Mouse (Mus musculus) heart, adult 11 months (tissue): ENCODE measurements at regions not wholly inside any gene's neighbourhood (a gene's known extent, or its start where the extent isn't known, plus 50 kb on each side); places are given as distances from the start of the nearest gene placed in this dataset.

Experiments
- DNase-seq: peaks from one replicate; pipeline ENCODE4 v3.0.0; 2022

GRCm38 (mm10) chr1:168676418-168677413, 244.6 kb upstream of the Pbx1 start:
- no peak for DNase-seq

DNA sequence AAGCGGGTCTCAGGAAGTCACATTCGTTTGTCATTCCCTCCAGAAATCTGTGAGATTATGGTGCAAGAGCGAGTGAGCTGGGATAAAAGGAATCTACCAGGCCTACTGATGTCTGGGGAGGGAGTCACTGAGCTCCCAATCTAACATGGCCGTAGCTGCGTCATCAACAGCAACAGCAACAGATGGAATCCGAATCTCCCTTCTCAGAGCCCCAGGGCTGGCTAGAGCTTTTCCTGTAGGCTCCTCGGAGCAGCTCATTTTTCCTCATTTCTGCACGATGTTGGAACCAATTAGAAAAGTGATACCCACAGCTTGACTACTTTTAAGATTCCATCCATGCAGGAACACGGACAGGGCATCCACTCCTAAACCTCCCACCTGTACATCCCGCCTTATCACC, 243.7 kb upstream of the Pbx1 start:
- DNase-seq = no peak

GRCm38 (mm10) chr1:168662755-168663284, 230.8 kb upstream of the Pbx1 start:
- no peak for DNase-seq

DNA sequence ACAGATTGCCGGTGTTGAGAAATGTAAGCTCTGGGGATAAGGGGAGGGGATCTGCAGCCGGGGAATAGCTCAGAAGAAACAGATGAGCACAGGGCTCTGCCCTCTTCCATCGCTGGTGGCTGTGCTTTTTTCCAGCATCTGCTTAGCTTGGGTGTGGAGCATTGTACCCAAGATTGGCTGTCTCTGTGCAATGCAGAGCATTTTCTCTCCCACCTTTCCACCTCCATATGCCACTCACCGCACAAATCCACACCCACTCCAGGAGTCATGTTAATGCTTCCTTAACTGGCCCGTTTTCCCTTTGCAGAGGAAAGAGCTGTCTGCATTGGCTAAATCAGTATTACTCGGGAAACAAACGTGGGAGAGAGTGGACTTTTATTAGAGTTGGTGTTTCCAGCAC, 228.9 kb upstream of the Pbx1 start:
- no peak for DNase-seq

DNA sequence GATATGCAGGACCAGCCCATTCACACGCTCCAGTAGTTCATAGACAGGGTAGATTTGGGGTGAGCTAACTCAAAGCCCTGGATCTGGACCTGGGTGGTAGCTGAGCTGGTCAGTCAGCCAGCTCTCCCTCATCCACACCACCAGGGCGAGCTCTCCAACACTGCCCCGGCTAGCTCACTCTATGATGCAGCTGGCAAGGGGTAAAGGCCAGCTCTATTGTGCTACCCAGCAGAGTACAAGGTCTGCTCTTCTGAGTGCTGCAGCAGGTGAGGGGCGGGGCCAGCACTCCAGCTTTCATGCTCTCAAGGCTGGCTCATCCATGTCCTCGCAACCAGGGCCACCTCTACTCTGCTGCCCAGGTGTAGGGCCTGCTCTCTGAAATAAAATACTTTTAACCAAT, 227.5 kb upstream of the Pbx1 start:
- DNase-seq = no peak

DNA sequence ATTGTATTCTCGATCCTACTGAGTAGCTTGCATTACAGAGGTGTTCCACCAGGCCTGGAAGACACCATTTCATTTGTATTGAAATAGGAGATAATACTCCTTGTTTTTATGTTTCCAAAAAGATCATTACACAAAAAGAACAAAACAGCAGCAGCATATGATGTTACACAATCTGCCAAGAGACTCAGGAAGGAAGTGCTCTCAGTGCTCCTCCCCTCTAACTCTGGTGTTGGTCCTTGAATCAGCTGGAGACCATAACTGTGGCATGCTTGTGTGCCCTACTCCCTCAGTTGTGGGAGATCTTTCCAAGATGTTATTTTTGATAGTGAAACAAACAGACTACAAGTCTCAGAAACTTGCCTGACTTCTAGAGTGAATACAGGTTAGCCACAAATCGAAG, 200.8 kb upstream of the Pbx1 start:
- no peak for DNase-seq

DNA sequence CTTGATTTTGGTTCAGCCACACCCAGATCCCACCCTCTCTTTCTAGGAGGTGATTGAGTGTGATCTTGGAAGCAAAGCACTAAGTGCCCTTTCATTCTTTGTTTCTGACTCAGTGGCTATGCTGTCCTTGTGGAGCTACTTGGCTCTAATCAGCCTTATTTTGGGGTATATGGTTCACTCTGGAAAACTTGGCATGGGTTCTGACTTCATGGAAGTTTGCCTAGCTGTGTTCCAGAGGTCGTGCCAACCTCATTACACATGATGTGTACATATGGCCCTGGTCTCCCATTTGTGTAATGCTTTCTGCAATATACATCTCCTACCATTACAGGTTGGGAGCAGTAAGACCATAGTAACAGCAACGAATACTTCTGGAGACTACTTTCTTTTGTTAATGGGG, 199.9 kb upstream of the Pbx1 start:
- peak; percentile 13 for DNase-seq

- DNase-seq = peak; percentile 30
Measured at GRCm38 (mm10) chr1:168601967-168602366, 169.9 kb upstream of the Pbx1 start.

DNA sequence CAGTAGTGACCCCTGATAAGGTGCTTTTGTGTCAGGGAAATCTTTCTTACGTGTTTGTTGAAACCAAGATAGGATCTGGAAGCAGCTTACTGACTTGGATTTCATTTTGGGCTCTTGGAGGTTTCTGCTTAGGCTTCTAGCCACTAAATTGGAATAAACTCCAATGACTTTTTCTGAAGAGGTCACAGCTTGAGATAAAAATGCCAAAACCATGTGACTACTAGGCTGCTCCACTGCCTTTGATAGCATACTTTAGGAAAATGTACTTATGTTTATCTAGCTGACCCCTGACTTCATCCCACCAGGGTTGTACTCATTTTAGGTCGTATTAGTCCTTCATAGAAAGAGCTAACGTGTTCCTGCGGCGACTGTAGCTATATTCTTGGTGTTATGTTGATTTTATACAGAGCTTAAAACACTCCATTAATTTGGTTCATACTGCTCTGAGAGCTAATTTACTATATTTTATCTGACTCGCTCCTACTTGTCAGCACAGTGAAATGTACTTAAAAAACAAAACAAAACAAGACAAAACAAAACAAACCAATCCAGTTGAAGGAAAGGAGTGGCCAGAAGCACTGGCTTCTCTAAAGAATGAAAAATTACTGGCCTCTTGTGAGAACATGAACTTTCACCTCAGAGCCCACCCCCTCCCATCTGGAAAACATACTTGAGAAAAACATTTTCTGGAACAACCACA, 168.5 kb upstream of the Pbx1 start:
- DNase-seq = peak; percentile 74

- peak; percentile 53 for DNase-seq
Measured at GRCm38 (mm10) chr1:168598191-168598667, 166.2 kb upstream of the Pbx1 start.

DNA sequence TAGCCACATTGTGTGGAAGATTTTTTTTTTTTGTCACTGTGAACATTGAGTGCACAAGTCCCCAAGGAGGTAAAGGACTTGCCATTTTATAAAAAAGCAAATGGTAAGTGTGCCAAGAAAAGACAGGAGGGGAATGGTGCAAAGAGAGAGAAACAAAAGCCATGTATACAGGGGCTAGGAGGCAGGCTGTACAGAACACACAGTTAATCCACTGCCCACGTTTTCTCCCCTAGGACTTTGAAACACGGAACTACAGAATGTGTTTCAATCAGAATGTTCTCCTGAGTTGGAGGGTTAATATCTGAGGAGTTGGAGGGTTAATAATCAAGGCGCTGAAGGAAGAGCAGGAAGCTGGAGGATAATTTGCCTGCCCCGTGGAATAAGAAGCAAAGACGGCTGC, 165.4 kb upstream of the Pbx1 start:
- DNase-seq = peak; percentile 35

- no peak for DNase-seq
Measured at GRCm38 (mm10) chr1:168584137-168584536, 152.1 kb upstream of the Pbx1 start.

- DNase-seq = no peak
Measured at GRCm38 (mm10) chr1:168582434-168582833, 150.4 kb upstream of the Pbx1 start.

DNA sequence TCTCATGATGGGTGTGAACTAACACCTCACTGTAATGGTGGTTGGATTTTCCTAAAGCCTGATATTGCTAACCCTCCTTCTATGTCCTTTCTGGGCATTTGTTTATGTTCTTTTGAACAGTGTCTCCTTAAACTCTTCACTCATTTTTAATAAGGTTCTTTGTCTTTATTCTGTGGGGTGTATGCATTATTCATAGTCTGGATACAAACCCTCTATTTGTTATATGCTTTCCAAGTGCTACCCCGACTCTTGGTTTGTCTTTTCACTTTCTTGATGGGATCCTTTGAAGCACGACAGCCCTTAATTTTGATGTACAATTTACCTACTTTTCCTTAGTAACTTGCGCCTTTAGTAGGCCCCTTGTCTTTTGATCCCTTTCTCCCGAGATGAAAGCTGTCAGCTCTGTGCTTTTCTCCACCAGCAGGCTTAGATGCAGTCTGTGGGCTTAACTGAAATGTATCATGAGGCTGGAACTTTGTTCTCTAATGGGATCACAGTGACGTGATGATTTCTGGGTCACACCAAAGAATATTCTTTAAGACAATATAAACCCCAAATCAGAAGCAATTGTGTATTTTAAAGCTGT, 138.0 kb upstream of the Pbx1 start:
- no peak for DNase-seq

DNA sequence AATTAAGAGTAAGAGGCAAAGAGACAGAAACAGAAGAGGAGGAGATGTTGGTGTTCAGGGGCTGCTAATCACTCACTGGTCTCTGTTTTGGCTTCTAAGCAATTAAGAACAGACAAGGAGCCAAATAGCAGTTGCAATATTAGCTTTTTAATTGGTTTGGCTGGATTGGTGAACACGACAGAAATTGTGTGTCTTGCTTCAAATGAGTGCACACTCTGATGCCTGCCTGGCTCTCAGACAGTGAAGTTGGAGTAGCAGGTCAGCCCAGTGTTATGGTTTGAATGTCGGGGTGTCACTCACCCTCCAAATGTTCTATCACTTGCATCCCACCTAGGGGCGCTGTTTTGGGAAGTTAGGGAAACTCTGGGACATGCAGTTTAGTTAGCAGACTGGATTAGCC, 120.3 kb upstream of the Pbx1 start:
- no peak for DNase-seq

GRCm38 (mm10) chr1:168549807-168550435, 117.9 kb upstream of the Pbx1 start:
- no peak for DNase-seq

GRCm38 (mm10) chr1:168546156-168546555, 114.1 kb upstream of the Pbx1 start:
- no peak for DNase-seq

- DNase-seq = no peak
Measured at GRCm38 (mm10) chr1:168545072-168545780, 113.2 kb upstream of the Pbx1 start.

- no peak for DNase-seq
Measured at GRCm38 (mm10) chr1:168541231-168541630, 109.2 kb upstream of the Pbx1 start.

DNA sequence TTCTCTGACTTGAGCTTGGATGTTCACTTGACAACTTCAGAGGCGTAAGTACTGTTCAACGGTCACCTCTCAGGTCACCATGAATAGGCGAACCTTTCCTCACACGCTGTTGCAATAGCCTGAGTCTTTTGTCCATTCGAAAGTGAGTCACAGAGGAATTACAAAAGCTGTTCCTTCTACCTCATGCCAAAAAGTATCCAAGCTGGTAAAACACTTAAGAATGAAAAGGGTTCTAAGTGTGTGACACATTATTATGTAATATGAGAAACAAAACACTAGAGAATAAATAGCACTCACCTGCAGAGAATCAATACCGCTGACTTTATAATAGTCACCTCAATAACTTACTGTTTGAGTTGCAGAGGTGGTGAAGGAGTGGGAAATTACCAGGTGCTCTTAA, 86.0 kb upstream of the Pbx1 start:
- DNase-seq = no peak

DNA sequence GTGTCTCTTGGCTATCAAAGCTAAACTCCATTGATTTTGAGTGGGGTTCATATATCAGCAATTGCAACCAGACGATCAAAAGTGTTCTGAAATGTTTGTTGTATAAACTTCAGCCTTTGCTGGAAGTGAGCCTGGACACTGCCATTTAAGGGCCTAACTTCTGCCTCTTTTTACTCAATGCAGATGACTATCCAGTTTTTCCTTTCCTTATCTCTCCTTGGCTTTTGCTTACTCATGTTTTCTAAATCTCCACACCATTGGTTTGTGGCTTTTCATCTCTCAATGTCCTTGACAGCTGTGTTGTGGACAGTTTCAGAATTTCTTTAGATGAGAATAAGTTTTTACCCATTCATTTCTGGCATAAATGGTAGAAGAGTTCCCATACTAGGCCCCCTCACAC, 74.3 kb upstream of the Pbx1 start:
- no peak for DNase-seq

GRCm38 (mm10) chr1:168504773-168505172, 72.7 kb upstream of the Pbx1 start:
- no peak for DNase-seq
